Mouse (Mus musculus): ENCODE measurements around the gene Grid1.

The Grid1 gene

DNA sequence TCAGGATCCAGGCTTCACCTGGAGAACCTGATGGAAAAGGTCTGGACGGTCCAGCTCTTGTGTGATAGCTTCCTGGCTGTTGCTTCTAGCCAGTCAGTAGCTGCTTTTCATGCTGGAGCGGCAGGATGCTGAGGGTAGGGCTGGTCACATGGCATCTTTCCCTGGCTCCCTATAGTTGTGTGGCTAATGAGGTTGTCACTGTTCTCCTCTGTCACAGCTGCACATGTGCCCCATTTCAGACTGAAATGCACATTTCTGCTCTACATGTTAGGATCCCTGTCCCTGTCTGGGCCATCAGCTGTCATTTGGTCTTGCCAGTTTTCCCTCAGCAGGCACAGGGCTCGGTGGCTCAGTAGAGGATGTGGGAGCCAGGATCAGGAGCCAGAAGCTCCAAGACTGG, 17.2 kb downstream of the Grid1 start:
- ATAC-seq (ENCODE audit: low TSS enrichment): peak; percentile 14; the same call in 1 of the 2 replicates

DNA sequence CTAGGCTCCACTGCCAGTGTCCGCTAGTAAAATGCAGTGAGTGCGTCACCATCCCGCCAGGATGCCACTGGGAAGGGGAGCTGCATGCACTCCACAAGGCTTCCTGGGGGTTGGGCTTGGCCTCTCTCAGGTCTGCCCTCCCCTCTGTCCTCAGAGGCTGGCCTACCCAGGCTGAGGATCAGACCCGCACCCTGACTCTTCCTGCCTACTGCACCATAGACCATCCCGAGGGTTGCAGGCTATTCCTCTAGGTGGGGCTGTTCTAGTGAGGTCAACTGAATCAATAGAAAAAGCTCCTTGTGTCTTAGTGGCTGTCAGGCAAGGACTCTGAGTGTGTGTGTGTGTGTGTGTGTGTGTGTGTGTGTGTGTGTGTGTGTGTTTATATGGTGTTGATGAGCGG, 19.1 kb downstream of the Grid1 start:
- ATAC-seq (ENCODE audit: low TSS enrichment): no peak

DNA sequence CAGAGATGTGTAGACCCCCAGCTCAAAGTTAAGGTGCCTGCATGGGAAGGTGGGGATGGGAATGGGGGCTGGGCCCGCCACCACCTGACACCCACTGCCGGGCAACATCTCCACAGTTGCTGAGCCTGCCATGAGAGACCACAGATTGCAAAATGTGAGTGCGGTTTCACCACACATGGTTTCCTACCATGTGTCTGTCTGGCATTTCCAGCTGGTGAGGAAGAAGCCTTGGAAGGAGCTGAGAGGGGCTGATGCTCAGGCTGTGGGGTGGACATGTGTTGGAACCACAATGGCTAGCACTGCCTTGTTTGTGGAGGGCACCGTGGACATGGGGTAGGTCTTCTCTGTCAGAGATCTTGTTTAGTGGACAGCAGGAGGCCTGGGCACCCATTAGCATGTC, 20.0 kb downstream of the Grid1 start:
- no peak for ATAC-seq (ENCODE audit: low TSS enrichment)

DNA sequence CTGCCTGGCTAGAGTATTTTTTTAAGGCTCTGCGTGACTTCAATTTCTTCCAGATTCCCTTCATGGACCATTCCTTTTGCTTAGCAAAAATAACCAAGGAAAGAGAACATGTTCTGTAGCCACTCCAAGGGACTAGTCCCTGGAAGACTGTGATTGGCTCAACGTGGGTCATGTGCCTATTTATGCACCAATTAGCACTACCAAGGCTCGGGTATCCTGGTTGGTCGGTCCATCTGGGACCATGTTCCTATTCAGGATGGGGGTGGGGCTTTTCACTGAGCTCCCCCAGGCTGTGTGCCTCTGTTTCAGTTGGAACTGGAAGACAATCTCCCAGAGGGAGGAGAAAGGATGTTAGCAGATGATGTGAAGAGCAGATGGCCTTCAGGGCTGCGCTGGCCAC, 23.7 kb downstream of the Grid1 start:
- peak; percentile 28 for ATAC-seq (ENCODE audit: low TSS enrichment)

DNA sequence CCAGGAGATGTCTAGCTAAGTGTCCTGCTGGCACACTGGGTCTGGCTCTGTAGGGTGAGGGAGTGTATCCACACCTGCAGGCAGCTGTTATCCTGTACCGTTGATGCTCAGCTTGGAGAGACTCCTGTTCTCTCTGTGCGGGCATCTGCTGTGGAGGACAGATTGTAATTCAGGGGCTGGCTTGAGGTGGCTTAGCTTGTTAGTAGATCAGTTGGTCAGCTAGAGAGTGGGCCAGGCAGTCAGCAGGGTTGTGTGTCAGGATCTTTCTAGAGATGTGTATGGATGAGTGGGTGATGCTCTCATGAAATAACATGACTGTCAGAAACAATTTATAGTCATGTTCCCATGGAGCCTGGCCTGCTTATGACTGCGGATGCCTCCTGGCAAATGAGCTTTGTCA, 24.3 kb downstream of the Grid1 start:
- 0 out of 2 replicates have a peak, but pooled peaks have one; percentile 8 for ATAC-seq (ENCODE audit: low TSS enrichment)

DNA sequence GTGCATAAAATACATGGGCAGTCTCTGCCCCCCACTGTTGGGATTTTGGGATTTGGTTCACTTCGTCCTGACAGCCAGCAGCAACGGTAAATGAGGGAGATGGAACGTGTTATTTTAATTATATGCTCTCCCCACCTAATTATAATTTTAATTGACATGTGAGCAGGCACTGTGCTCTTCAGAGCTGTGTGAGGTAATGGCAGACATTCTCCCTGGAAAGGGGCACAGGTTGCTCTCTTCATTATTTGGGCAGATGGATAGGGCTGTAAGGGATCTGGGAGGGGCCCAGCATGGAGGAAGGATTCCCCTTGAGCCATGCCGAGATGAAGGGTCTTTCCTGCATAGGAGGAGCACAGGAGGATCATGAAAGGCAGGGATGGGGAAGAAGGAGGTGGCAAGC, 26.9 kb downstream of the Grid1 start:
- no peak for ATAC-seq (ENCODE audit: low TSS enrichment)

DNA sequence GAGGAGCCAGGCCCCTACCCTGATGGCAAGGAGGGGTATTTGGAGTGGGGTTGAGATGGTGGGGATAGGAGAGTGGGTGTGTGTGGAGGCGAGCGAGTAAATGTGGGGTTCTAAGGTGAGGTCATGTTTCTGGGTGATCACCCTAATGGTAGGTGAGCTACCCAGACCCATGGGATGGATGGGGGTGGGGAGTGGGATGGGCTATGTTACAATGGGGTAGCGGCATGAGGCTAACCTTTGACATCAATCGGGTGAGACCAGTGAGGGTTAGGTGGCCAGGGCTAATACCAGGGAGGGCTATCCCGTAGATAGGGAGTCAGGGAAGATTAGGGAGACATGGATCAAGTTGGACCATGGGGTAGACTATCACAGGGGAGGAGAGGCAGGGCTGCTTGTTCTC, 27.7 kb downstream of the Grid1 start:
- no peak for ATAC-seq (ENCODE audit: low TSS enrichment)

DNA sequence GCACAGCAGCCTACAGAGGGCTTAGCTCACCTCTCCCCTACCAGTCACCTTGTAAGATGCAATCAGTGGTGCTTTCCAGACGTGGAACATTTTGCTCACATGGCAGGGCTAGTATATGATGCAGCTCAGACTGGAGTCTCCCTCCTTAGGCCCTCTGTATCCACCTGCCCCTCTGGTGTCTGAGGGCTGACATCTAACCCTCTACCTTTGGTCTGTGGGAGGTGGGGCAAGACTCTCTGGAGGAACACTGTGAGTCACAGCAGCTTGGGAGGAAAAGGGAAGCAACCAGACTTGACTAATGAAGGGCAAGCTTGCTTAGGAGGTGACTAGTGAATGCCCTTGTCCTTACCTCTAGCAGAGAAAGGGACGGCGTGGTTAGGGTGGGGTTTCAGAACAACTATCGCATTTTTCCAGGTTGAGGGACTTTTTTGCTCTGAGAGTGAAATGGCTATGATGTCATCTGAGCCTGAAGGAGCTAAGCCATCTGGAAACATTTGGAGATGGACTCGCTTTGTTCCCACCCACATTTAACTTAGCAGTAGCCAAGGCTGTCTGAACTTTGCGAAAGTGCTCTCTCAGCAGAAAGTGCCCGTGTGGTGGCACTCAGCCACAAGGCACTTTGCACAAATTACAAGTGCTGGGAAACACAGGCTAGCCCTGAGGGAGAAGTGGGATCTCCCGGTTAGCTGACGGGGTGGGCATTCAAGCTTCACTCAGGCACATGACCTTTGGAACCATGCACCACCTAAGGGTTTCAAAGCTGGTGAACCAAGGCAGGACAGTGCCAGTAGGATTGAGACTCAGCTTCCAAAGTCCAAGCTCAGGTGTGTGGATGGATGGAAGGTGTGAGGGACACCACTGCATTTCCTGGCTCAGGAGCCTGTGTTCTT, 41.2 kb downstream of the Grid1 start:
- ATAC-seq (ENCODE audit: low TSS enrichment): peak; percentile 84

DNA sequence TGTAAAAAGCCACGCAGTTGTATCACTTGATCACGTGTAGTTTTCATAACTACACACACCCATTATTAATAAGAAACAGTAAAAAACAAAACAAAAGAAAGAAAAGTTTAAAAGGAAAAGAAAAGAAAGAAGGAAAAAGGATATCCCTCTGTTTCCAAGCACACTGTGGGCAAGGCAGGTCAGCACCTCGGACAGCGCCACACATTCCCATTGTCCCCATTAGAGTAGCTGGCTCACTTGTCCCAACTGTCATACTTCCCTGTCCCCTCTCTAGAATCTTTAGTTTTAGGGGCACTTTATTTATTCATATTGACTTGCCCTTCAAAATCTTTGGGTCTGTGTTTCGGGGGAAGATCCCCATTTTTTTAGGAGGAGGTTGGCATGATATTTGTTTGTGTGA, 47.4 kb downstream of the Grid1 start:
- no peak for ATAC-seq (ENCODE audit: low TSS enrichment)

DNA sequence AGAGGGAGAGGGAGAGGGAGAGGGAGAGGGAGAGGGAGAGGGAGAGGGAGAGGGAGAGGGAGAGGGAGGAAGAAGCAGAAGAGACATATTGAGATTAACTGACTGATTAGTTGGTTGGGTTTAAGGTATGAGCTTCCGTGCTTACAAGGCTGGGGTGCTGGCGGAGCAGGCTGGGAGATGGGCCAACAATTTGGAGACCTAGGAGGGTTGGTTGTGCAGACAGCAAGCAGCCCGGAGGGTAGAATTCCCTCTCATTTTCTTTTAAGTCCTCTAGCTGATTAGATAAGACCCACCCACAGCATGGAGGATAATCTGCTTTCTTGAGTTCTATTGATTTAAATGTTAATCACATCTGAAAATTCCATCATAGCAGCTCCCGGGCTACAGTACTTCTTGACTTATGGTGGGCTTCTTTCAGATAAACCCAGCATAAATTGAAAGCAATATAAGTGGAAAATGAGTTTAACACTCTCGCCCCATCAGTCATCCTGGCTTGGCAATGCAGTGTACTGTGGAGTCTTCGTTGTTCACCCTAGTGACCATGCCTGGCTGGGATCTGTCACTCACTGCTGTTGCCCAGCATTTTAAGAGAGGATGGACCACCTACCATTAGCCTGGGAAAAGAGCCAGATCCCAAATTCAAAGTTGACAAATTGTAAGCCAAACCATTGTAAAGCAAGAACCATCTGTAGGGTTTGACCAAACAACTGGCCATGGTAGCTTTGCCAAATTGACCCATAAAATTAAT, 48.8 kb downstream of the Grid1 start:
- no peak for ATAC-seq (ENCODE audit: low TSS enrichment)

DNA sequence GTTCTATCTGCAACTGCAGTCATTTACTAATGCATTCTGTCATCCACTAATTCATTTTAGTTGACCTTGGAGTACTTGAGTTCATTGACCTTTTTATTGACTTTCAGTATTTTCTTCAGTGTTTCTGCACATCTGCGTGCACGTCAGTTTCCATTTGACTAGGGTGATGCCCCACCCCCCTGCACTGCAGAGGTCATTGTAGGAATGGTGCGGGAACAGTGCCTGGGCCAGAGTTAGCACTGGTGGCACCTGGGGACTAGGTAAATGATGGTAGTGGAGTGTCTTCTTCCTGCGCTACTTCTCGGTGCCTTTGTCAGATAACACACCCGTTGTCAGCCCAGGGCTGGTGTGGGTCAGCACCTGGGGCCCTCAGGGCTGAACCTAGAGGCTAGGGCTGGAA, 60.1 kb downstream of the Grid1 start:
- no peak for ATAC-seq (ENCODE audit: low TSS enrichment)

DNA sequence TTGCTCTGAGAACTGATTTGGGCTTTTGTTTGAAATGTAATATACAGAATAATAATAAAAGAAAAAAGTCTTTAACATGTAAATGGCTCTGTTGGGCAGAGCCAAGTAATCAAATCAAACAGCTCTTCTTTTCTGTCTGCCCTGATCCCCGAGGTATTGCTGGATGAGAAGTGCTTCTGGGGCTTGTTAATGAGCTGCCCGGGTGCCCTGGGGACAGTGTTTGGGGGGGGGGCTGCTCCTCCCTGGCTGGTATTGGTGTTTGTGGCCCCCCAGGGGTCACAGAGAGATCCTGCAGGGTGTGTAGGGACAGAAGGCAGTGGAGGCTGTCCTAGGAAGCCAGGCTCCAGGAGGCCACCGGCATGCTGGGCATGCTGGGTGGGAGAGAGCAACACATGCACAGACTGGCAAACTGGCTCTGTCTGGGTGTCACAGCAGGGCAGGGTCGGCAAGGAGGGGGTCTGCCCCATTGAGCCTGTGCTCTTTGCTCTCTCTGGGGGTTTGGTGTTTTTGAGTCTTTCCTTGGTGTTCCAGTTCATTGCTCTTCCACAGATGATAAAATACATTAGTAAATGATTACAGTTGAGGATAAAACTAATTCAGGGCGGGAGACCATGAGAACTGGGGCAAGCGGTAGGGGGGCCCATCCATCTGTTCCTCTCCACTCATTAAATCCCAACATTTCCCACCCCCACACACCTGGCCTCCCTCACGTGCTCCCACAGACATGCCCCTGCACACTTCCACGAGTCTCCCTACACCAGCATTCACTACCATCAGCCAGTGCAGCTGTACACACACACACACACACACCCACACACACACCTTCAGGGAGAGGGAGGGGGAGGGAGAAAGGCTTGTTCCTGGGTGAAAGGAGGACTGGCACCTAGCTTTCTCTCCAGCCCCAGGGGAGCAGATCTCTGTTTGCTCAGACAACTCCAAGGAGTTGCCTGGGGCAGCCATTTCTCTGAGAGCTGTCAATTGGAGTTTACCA, 60.8 kb downstream of the Grid1 start:
- 0 out of 2 replicates have a peak, but pooled peaks have one; percentile 25 for ATAC-seq (ENCODE audit: low TSS enrichment)

DNA sequence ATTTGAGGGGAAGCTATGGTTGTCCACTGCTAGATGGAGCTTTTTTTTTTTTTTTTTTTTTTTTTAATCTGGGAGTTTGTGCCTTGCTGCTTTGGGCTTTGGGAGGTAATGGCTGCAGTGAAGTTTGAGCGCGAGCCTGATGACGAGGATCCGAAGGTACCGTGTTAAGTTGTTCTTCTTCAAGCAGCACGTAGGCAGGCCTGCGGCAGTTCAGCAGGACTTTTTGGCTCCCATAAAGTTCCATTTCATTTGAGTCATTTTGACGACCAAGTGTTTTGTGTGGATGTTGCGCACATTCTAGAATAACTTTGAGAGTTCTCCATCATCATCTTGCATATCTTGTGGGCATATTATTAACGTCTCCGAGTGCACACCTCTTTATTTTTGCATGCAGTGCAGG, 64.3 kb downstream of the Grid1 start:
- ATAC-seq (ENCODE audit: low TSS enrichment): peak; percentile 60

DNA sequence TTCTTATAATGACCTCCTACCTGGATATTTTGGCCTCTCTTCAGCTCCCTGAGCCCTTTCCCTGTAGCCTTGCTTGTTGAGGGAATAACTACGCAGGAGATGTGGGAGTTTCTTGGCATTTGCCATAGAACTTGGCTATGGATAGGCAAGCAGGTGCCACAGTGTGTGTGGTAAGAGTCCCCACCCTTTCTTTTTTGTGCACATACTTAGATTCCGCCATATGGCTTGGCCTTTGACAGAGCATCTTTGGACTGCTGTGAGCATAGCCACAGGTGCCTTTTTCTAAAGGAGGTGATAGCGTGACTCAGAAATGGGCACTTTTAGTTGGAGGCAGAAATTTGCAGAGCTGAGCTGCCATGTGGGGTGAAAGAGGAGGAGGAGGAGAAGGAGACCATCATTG, 64.7 kb downstream of the Grid1 start:
- peak; percentile 73 for ATAC-seq (ENCODE audit: low TSS enrichment)

DNA sequence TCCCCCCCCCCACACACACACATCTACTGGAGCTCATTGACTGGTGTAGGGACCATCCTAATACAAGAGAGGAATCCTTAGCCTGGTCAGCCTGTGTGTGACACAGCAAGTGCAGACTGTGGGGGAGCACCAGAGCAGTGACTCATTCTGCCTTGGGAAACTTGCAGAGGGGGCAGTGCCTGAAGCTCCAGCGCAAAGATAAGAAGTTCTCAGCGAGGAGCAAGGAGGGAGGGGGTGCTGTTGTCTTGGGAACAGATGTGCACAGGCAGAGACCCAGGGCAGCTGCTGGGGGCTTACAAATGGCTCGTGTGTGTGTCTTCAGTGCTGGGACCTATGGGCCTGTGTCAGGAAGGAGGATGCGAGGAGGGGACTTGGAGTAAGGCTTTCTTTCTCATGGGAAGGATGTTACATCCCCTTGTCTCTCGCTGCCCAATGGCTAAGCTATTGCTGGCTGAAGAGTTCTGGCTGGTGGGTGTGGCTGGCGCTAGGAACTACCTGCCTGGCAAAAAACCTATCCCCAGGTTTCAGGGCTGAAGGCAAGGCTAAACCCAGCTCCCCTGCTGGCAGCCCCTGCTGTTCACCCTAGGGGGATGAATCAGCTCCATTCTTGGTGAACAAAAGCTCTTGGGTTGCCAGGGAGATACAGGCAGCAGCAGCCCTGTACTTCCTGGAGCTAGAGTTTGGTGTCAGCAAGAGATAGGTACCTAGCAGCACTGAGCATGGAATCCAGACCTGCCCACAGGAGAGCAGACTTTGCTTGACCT, 72.0 kb downstream of the Grid1 start:
- ATAC-seq (ENCODE audit: low TSS enrichment): peak; percentile 64

DNA sequence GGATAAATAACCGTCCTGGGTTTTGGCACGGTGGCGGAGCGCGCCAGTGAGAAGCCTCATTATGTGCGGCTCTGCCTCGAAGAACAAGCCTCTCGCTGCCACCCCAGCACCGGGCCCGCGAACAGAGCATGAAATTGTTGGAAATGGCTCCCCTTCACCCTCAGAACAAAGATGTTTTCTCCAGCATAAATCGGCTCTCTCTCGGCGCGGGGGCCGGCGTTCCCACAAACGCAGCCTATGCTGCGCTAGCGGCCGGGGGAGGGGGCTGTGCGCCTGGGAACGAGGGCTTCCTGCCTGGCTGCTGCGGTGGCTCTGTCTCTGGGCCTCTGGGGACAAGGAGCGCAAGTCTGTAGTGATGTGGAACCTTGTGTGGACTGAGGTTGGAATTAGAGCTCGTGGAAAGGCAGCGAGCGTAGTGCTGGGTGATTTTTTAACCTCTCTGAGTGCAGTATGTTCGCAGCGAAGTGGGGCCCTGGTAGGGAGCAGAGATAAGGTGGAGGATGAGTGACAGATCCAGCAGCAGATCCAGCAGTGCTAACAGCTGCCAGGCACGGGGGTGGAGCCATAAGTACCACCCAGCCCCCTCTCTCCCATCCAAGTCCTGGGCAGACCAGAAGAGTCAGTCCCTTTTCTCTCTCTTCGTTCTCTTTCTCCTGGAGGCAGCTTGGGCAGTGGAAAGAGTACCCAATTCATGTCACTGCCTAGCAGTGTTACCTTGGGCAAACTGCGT, 76.5 kb downstream of the Grid1 start:
- peak; percentile 69 for ATAC-seq (ENCODE audit: low TSS enrichment)

DNA sequence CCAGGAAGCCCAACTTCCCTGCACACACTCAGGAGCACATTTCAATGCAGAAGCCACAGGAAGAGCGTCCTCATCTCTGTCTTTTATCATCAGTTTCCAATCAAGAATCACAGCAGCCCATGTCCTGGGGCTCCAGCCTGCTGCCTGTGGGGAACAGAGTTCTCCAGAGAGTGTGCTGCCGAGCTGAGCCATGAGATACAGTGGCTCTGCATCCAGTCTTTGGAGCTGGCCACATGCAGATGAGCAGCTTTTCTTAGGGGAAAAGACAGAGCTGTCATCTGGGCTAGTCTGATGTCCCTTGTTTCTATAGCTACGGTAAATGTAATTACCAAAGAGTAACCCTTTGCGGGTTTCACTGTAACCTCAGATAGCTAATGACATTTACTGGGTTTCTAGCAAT, 83.9 kb downstream of the Grid1 start:
- ATAC-seq (ENCODE audit: low TSS enrichment): no peak

DNA sequence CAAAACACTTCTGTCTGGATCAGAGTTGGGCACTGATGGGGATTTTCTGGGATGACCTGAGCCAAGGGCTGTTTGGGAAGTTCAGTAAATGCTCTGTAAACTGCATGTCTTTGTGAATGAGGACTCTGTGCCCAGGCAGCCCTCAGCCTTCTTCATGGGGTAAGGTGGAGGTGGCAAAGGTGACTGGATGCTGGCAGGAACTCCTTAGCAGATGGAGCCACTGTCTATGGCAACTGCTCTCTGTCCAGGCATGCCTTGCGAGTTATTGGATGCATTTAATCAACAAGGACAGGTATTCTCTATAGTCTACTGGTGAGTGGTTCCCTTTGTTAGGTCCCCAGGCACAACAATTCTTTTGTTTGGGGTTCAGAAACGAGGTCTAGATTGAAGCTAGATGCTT, 85.8 kb downstream of the Grid1 start:
- ATAC-seq (ENCODE audit: low TSS enrichment): no peak

DNA sequence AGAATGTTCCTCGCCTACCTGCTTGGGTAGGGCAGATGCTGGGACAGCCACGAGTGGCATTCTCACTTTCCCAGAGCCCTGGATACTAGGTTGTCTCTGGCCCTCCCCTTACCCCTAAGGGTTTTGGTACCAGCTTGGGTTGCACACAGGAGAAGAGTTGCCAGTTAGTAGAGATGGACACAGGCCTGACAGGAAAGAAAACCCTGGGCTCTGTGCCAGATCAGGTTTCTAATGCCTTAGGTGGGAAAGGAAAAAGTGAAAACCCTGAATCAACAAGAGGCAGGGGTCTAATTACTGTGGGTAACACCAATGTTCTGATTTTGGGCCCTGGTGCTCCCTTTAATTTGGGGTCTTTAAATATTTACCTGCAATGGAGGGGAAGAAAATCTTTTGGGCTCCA, 88.5 kb downstream of the Grid1 start:
- ATAC-seq (ENCODE audit: low TSS enrichment): no peak

DNA sequence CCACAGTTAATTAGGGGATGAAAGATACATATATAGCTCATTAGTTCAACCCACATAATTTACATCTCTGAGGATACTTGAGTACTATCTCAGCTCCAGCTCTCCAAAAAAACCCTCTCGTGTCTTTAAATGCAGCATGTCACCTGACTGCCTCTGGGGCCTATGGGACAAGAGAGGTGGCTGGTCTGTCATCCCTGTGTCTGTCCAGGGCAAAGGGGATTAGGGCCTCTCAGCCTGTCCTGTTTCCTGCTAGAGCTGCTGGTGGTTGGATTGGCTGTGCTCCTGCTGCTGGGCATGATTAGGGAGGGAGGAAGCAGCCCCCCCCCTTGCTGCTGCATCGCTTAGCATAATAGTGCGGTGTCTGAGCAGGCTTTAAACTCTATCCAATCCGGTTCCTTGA, 88.9 kb downstream of the Grid1 start:
- ATAC-seq (ENCODE audit: low TSS enrichment): peak; percentile 57

Data from frontal cortex, adult (tissue).